In the genomic region with DNA sequence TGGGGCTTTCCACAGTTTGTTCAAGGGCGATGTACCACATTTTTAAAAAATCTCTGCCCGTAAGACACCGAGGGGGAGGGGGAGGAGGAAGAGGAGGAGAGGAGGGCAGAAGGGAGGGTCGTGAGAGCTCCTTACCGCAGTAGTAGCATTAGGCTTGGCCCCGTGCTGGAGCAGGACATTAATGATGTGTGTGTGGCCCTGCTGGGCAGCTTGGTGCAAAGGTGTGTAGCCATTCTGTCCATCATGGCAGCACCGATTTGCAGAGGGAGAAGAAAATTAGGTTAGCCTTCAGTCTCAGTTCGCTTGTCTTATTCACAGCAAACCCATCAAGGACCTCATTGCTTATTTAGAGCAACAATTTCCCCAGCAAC, we compare ENCODE assay signal across 9 mouse cellular contexts.
DNase-seq lines count a peak whose midpoint lies in the region; ATAC-seq and TF ChIP-seq lines count a peak whose summit lies in the region.
"Had no signal": no experiment of that assay in that cellular context is flagged by ENCODE, and none has a peak within 500 bp of the region (broad histone marks: within the 10 kb centered on the region; RNA-seq: fewer than 3 reads in every experiment).

No protein-coding gene starts in this region.

- 11% methylated on average over 7 of the region's 8 CpGs for WGBS in heart, embryonic 11.5 days (ENCODE audit: insufficient replicate concordance)
- 6% methylated on average over 8 of the region's 8 CpGs for WGBS in forebrain, postnatal 0 days
- WGBS in midbrain, embryonic 10.5 days: 6% methylated on average over 7 of the region's 8 CpGs

- peaks cover 7% of the 10 kb centered on the region; the same call in 1 of the 2 replicates for H3K4me1 ChIP-seq in heart, embryonic 11.5 days (ENCODE audit: control insufficient read depth, insufficient read depth, low read length)
- H3K4me1 ChIP-seq in E14TG2a.4 (replicated peaks; ENCODE audit: low read depth, low read length): peaks cover 19% of the 10 kb centered on the region
- H3K4me1 ChIP-seq in forebrain, postnatal 0 days (ENCODE audit: insufficient read depth): peaks cover 10% of the 10 kb centered on the region; the same call in 1 of the 2 replicates
- peaks cover 50% of the 10 kb centered on the region for H3K4me1 ChIP-seq in midbrain, embryonic 10.5 days

- peak overlapping the region; percentile 62 for H3K4me2 ChIP-seq in heart, embryonic 11.5 days
- H3K4me2 ChIP-seq in forebrain, postnatal 0 days (ENCODE audit: low read depth): peak overlapping the region; percentile 42

- no peak for ATAC-seq in heart, embryonic 11.5 days (replicated peaks; ENCODE audit: insufficient number of reproducible peaks, low FRiP score, low TSS enrichment)
- ATAC-seq in forebrain, postnatal 0 days: no peak
- ATAC-seq in inflammation-experienced regulatory T-cells, adult 6 months: no peak
- no peak for ATAC-seq in erythroblast, adult 5-6 weeks (replicated peaks; ENCODE audit: low FRiP score, poor library complexity, severe bottlenecking)

- no peak for TF ChIP-seq CTCF in E14TG2a.4 (conservative IDR thresholded peaks at IDR 0.05; ENCODE audit: low read length)
- TF ChIP-seq CTCF in forebrain, postnatal 0 days (IDR thresholded peaks at IDR 0.05; ENCODE audit: low read depth): no peak

- intact Hi-C loops in heart, postnatal 10 days (cut with DNase I): no loop called here

- H3K27ac ChIP-seq in heart, embryonic 11.5 days (ENCODE audit: low read depth, low read length): no peak overlapping the region
- H3K27ac ChIP-seq in forebrain, postnatal 0 days (ENCODE audit: low read depth, low read length): peak overlapping the region; percentile 73
- peak overlapping the region; percentile 90 for H3K27ac ChIP-seq in midbrain, embryonic 10.5 days (replicated peaks)

- H3K9me3 ChIP-seq in heart, embryonic 11.5 days (replicated peaks; ENCODE audit: control insufficient read depth, low read length): no peaks in the 10 kb centered on the region
- H3K9me3 ChIP-seq in E14TG2a.4 (ENCODE audit: low read length): no peaks in the 10 kb centered on the region; the same call in 1 of the 2 replicates
- no peaks in the 10 kb centered on the region for H3K9me3 ChIP-seq in forebrain, postnatal 0 days (ENCODE audit: low read length)
- no peaks in the 10 kb centered on the region for H3K9me3 ChIP-seq in midbrain, embryonic 10.5 days (replicated peaks)

- peak overlapping the region; percentile 29 for H3K4me3 ChIP-seq in heart, embryonic 11.5 days (ENCODE audit: low read depth, low read length)
- H3K4me3 ChIP-seq in E14TG2a.4 (replicated peaks; ENCODE audit: low read length): peak overlapping the region; percentile 61
- H3K4me3 ChIP-seq in forebrain, postnatal 0 days (ENCODE audit: low read depth, low read length): no peak overlapping the region
- peak overlapping the region; percentile 51 for H3K4me3 ChIP-seq in midbrain, embryonic 10.5 days

- no peaks in the 10 kb centered on the region for H3K36me3 ChIP-seq in heart, embryonic 11.5 days (ENCODE audit: control insufficient read depth, insufficient read depth, low read length)
- H3K36me3 ChIP-seq in E14TG2a.4 (ENCODE audit: insufficient read depth, low read length): no peaks in the 10 kb centered on the region
- H3K36me3 ChIP-seq in forebrain, postnatal 0 days (ENCODE audit: insufficient read depth): peaks cover 19% of the 10 kb centered on the region
- H3K36me3 ChIP-seq in midbrain, embryonic 10.5 days: peaks cover 3% of the 10 kb centered on the region; the same call in 1 of the 2 replicates

- H3K9ac ChIP-seq in heart, embryonic 11.5 days (ENCODE audit: low read depth, low read length): no peak overlapping the region
- peak overlapping the region; percentile 28; the same call in 1 of the 2 replicates for H3K9ac ChIP-seq in forebrain, postnatal 0 days

- no peaks in the 10 kb centered on the region for H3K27me3 ChIP-seq in heart, embryonic 11.5 days (ENCODE audit: control insufficient read depth, insufficient read depth, low read length)
- H3K27me3 ChIP-seq in E14TG2a.4 (ENCODE audit: insufficient read depth, low read length): no peaks in the 10 kb centered on the region
- H3K27me3 ChIP-seq in forebrain, postnatal 0 days (ENCODE audit: insufficient read depth, low read length): no peaks in the 10 kb centered on the region
- H3K27me3 ChIP-seq in midbrain, embryonic 10.5 days (ENCODE audit: low read depth, poor library complexity, severe bottlenecking): no peaks in the 10 kb centered on the region

- DNase-seq in heart, postnatal 10 days: no peak
- no peak for DNase-seq in forebrain, postnatal 0 days
- DNase-seq in midbrain, embryonic 10.5 days (ENCODE audit: low spot score): no peak
- DNase-seq in cerebellum, postnatal 4 days (ENCODE audit: low spot score in 2 of 2): no peak
- DNase-seq: adrenal gland, adult 8-10 months had no signal
